Mouse (Mus musculus) left cerebral cortex, postnatal 10 days (tissue): Measurements from ENCODE around the gene Tcf19. TPM values are rescaled to one million over a fixed set of nuclear protein-coding genes. Genes with fewer than 3 reads are reported as not detected.
"Not testable (repeated sequence)": the region's sequence is repeated elsewhere in the genome, so short reads cannot be mapped to it uniquely, and the experiment has no call there.

ENCODE experiments used
- DNase-seq, 2 experiments: peaks; one replicate each; pipeline ENCODE4 v3.0.0; 2021 to 2022; ENCODE audit warnings: low spot score in 2 of 2, mixed read lengths in 1 of 2; ENCODE audit errors: extremely low spot score in 1 of 2
- intact Hi-C: fragments of 180-260 bp; cut with DNase I; formaldehyde crosslinking; loops from one replicate; pipeline ENCODE4 v1.15.1; 2025
- total RNA-seq, 2 experiments: library from RNA; stranded (reverse); gene quantifications; 2 replicates each; pipeline ENCODE4 v1.2.3; 2021

Gene Tcf19
- total RNA-seq, 2 experiments from 2014 or later = 5.7 to 8.5 TPM

- intact Hi-C loops = no loop called here
- DNase-seq = no peak
Measured at GRCm38 (mm10) chr17:35537421-35537820, 20.8 kb upstream of the Tcf19 start.

- intact Hi-C loops = no loop called here
Measured at GRCm38 (mm10) chr17:35534343-35534742, 17.7 kb upstream of the Tcf19 start.

GRCm38 (mm10) chr17:35532901-35533300, 16.3 kb upstream of the Tcf19 start, which contains the start of gene Psors1c2:
Psors1c2 (plus strand) TSS chr17:35533201.
- no peak for DNase-seq
- intact Hi-C loops = no loop called here

More at GRCm38 (mm10) chr17:35534343-35534742, 17.7 kb upstream of the Tcf19 start:
- DNase-seq = peak; percentile 79 to 84

- no peak for DNase-seq
- intact Hi-C loops = no loop called here
Measured at GRCm38 (mm10) chr17:35532360-35532759, 15.7 kb upstream of the Tcf19 start.

GRCm38 (mm10) chr17:35526644-35527043, 10.0 kb upstream of the Tcf19 start:
- intact Hi-C loops = no loop called here
- no peak for DNase-seq

- no peak for DNase-seq
- intact Hi-C loops = no loop called here
Measured at GRCm38 (mm10) chr17:35524354-35524753, 7.7 kb upstream of the Tcf19 start.

GRCm38 (mm10) chr17:35517526-35517925, 902 bp upstream of the Tcf19 start:
- no peak for DNase-seq
- intact Hi-C loops = no loop called here

- intact Hi-C loops = no loop called here
- DNase-seq = peak; percentile 7 to 62
Measured at GRCm38 (mm10) chr17:35515911-35516640, 548 bp downstream of the Tcf19 start.

- intact Hi-C loops = no loop called here
- DNase-seq = no peak
Measured at GRCm38 (mm10) chr17:35514756-35515155, 1.9 kb downstream of the Tcf19 start.

GRCm38 (mm10) chr17:35513886-35514285, 2.7 kb downstream of the Tcf19 start:
- intact Hi-C loops = no loop called here

GRCm38 (mm10) chr17:35512916-35513626, 3.6 kb downstream of the Tcf19 start:
- intact Hi-C loops = no loop called here

More at GRCm38 (mm10) chr17:35513886-35514285, 2.7 kb downstream of the Tcf19 start:
- DNase-seq = peak; percentile 23 to 73

GRCm38 (mm10) chr17:35509284-35509683, 7.3 kb downstream of the Tcf19 start:
- no peak for DNase-seq
- intact Hi-C loops = no loop called here

More at GRCm38 (mm10) chr17:35512916-35513626, 3.6 kb downstream of the Tcf19 start:
- DNase-seq = no peak

- intact Hi-C loops, DNase-seq: not testable (repeated sequence)
Measured at GRCm38 (mm10) chr17:35508279-35508678, 8.3 kb downstream of the Tcf19 start.

GRCm38 (mm10) chr17:35507556-35508260, 8.9 kb downstream of the Tcf19 start:
- DNase-seq = no peak
- intact Hi-C loops = no loop called here

- intact Hi-C loops = no loop called here
Measured at GRCm38 (mm10) chr17:35506881-35507280, 9.7 kb downstream of the Tcf19 start.

GRCm38 (mm10) chr17:35505776-35506175, 10.8 kb downstream of the Tcf19 start, which contains the start of gene Pou5f1:
Pou5f1 (plus strand) TSS chr17:35506018.
- intact Hi-C loops = no loop called here
- no peak for DNase-seq

More at GRCm38 (mm10) chr17:35506881-35507280, 9.7 kb downstream of the Tcf19 start:
- DNase-seq = no peak

- intact Hi-C loops = no loop called here
- no peak for DNase-seq
Measured at GRCm38 (mm10) chr17:35504628-35505481, 11.8 kb downstream of the Tcf19 start.

GRCm38 (mm10) chr17:35503849-35504248, 12.8 kb downstream of the Tcf19 start:
- intact Hi-C loops = no loop called here
- no peak for DNase-seq
